Mouse (Mus musculus): ENCODE results near the gene Bcas3.

Gene Bcas3

DNA sequence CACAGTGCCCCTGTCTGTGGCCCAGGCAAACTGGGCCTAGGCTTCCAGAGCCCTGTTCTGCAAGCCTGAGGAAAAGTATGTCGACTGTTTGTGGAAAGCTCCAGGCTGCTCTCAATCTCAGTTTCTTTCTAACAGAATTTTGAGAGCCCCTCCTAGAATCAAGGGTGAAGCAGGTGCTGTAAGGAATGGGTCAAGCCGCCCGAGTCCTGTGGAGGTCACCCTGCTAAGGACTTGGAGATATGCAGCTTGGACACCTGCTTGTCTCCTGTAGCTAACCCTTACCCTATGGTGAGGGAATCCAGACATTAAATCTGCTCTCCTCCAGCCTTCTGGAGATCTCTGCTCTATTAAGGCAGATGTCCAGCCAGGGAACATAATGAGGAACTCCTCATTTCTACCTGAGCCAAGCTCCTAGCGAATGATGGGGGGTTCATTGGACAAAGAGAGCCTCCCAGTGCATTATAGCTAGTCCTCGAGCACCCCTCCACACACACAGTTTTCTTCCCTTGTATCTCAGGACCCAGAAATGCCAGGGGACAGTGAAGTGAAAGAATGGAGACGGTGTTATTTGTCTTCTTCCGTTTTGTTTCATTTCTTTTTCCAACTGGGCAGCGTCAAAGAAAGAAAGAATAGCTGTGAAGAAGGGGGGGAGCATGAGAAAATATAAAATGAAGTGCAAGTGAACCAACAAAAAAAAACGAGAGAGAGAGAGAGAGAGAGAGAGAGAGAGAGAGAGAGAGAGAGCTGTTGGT lies 482.2 kb downstream of the Bcas3 start:
- no peak for DNase-seq

GRCm38 (mm10) chr11:85835753-85836522 lies 483.0 kb downstream of the Bcas3 start:
- DNase-seq, result no peak

- no peak for DNase-seq
Measured at GRCm38 (mm10) chr11:85836523-85837290, 483.7 kb downstream of the Bcas3 start.

GRCm38 (mm10) chr11:85837291-85837647 lies 484.3 kb downstream of the Bcas3 start:
- DNase-seq, result no peak

GRCm38 (mm10) chr11:85837648-85838423 lies 484.9 kb downstream of the Bcas3 start:
- DNase-seq, result no peak

GRCm38 (mm10) chr11:85838424-85839257 lies 485.7 kb downstream of the Bcas3 start:
- DNase-seq, result no peak

DNA sequence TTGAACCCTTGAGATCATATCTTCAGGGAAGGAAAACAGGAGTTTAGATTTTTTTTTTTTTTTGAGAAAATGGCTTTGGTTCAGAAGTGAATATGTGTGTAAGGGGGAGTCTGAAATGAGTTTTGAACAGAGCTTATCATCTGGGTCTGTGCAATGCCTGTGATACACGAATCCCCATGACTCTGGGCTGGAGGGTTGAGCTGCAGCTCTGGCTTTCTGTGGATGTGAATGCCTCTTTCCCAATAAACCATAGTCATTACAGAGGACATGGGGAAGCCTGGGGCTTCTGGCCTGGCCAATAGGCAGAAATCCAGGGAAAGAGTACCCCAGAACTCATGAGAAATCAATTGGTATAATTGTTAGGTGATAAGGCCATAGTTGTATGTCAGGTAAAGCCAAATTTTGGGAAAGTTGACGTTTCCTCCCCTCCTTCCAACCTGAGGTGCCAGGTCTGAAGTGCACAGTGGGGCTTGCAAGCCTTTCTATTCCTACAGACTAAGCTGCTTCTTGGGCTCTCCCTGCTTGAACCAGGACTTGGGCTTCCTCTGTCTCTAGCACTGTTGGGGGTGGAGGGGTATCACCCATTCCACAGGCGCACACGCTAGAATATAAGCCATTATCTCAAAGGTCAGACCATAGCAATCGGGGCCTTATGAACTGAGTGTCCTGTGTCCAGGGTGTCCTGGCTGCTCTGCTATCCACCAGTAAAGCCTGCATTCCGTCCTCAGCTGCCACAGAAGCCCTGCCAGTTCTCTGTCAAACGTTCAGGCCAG lies 486.5 kb downstream of the Bcas3 start:
- DNase-seq, result no peak

GRCm38 (mm10) chr11:85840031-85840802 lies 487.2 kb downstream of the Bcas3 start:
- no peak for DNase-seq

DNA sequence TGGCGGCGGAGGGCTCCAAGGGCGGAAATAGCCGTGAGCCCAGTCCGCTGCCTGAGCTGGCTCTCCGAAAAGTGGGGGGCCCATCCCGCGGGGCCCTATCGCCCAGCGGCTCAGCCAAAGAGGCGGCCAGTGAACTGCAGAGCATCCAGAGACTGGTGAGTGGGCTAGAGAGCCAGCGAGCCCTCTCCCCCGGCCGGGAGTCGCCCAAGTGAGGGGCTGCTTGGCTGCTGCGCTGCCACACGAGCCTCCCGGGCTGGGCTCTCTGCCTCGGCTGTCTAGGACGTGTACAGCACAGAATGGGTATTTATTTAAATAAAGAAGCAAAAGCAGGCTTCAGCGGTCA lies 487.8 kb downstream of the Bcas3 start:
- DNase-seq, result no peak

GRCm38 (mm10) chr11:85841211-85841681 lies 488.3 kb downstream of the Bcas3 start:
- no peak for DNase-seq

DNA sequence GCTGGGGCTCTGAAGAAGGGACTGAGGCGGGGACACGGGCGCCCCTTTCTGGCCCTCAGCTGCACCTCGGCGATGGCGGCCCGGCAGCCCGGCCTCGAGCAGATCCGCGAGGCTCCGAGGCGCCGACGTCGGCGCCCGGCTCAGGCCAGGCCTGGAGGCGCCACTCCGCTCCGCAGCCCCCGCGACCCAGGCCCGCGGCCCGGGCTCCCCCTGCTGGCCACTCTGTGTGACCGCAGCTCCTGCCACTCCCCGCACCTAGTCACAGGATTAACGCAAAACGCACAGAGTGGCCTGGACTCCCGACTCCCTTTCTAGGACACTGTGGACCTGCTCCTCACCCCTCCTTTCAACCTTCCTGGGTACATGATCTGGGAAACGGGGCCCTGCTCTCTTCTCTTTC lies 489.0 kb downstream of the Bcas3 start:
- peak; percentile 69 for DNase-seq

DNA sequence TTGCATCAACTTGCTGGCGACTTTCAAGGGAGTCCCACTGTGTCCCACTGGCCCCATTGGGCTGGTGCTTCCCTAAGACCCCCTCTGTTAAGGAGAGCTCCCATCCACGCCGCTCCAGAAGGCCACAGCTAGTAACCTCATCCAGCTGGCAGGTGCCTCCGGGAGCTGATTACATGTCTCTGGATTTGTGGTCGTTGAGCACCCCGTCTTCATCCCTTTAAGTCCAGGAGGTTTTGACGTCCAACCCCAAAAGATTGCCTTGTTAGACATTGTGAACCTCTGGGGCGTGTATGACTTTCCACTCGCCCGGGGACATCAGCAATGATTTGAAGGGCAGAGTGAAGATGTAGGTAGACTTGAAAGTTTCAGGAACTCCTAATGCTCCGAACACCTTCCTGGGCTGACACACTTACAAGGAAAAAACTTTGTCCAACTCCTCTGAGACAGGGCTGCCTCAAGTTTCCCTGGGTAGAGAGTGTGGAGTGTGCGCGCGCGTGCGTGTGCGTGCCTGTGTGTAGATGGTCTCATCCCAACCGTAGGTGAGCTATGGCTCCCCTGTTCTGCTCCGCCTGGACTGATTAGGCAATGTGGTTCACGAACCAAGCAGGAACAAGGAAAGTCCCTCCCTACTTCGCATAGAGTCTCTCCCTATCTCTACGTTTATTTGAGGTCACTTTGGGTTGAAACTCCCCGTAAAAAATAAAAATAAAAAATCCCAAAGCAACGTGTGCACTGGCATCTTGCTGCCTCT lies 489.8 kb downstream of the Bcas3 start:
- no peak for DNase-seq

- DNase-seq, result peak; percentile 72
Measured at GRCm38 (mm10) chr11:85843347-85843692, 490.4 kb downstream of the Bcas3 start.

DNA sequence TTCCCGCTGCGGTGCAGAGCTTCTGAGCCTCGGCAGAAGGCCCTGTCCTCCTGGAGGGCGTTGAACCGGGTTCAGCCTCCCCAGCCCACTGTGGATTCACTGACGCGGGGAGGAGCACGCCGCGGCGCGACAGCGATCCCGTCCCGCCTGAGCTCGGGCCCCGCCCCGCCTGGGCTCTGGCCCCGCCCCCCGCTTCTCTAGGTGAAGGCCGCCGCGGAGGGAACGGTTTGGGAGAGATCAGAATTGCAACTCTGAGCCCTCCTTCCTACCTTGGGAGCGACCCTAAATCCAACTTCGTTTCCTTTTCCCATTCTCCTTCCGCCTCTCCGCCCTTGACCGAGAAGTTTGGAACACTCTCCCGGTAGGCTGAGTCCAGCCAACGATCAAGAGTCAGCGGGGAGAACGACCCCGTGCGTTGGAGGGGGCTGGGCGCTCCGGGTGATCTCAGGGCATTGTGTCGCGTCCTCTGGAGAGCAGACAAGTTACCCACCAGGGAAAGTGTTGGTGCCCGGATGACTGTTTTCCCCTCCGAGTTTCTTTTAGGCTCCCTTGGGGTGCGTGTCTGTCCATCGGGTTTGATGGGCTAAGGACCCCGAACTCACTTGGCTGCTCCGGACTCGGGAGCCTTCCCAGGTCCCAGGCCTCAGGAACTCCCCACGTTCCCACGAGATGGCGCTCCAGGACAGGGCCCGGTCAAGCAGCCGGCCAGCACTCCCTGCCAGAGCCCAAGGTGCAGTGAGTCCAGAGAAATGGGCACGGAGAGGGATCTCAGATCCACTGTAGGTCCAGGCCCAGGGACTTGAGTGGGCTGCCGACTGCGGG lies 491.4 kb downstream of the Bcas3 start:
- peak; percentile 85 for DNase-seq

DNA sequence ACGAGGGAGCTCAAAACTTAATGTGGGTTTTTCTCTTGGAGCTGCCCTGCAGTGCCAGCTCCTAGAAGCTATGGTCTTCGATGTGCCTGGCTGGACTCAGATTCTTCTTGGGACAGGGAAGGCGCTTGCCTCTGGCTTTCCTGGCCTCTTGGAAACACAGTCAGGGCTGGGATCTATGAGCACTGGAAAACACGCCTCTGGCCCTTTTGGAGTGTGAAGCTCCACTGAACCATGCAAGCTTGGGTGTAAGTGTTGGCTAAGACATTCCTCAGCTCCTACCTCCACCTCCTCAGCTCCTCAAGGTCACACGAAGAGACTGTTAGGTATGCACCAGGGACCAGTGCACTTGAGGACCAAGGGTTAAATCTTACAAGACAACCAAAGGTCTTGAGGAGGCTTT lies 492.0 kb downstream of the Bcas3 start:
- no peak for DNase-seq

GRCm38 (mm10) chr11:85845921-85846320 lies 493.0 kb downstream of the Bcas3 start:
- DNase-seq, result no peak

- no peak for DNase-seq
Measured at GRCm38 (mm10) chr11:85846509-85846908, 493.5 kb downstream of the Bcas3 start.

DNA sequence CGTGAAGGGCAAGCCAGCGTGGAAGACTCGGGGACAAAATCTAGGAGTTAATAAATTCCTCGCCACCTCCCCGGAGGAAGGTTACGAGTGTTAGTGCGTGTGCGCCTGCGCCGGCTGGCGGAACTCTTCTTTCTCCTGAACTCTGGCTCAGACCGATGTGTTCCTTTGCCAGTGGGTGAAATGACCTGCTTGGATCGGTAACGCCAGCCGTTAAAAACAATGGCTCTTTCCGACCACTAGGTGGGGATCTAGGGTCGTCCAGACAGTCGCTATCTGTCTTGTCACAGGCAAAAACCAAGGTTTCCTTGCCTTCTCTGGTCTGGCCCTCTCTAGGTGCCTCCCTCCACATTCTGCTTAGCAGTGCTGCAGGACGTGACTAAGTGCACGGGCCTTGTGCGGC lies 496.1 kb downstream of the Bcas3 start:
- peak; percentile 69 for DNase-seq

- no peak for DNase-seq
Measured at GRCm38 (mm10) chr11:85850233-85850632, 497.3 kb downstream of the Bcas3 start, which contains the start of gene Gm11444. Gene Gm11444 (minus strand): TSS chr11:85850333.

All from liver (tissue).